Mouse (Mus musculus): ENCODE measurements around the gene Slc38a3. TPM values are rescaled to one million over a fixed set of nuclear protein-coding genes. Genes with fewer than 3 reads are reported as not detected.
A peak's percentile ranks its signal among the peaks of the same experiment; 100 is the strongest.

The Slc38a3 gene
- total and polyA plus RNA-seq, 2 experiments from 2014 or later, result 37.6 to 94.5 TPM

GRCm38 (mm10) chr9:107615035-107615434 is 54.3 kb downstream of the Slc38a3 start:
- H3K4me3 ChIP-seq (ENCODE audit: low read depth, low read length), result no peak overlapping the region
- H3K36me3 ChIP-seq (ENCODE audit: insufficient read depth, low read length), result peaks cover 53% of the 10 kb centered on the region
- H3K9me3 ChIP-seq (ENCODE audit: low read length), result no peaks in the 10 kb centered on the region
- H3K4me1 ChIP-seq (ENCODE audit: insufficient read depth, low read length), result peaks cover 9% of the 10 kb centered on the region
- DNase-seq (ENCODE audit: low spot score) (no peak), ATAC-seq (ENCODE audit: low FRiP score) (no peak)
- H3K9ac ChIP-seq (replicated peaks; ENCODE audit: low read length, poor library complexity, severe bottlenecking), result no peak overlapping the region
- no peak overlapping the region for H3K4me2 ChIP-seq (ENCODE audit: low read depth, low read length, poor library complexity, severe bottlenecking)
- H3K27me3 ChIP-seq (ENCODE audit: insufficient read depth, low read length), result no peaks in the 10 kb centered on the region
- TF ChIP-seq CTCF (IDR thresholded peaks at IDR 0.05), result no peak
- H3K27ac ChIP-seq (ENCODE audit: low read depth, low read length), result no peak overlapping the region
- WGBS, result 39% methylated on average over 4 of the region's 4 CpGs

GRCm38 (mm10) chr9:107612945-107613569 is 56.3 kb downstream of the Slc38a3 start:
- DNase-seq (ENCODE audit: low spot score) (peak; percentile 73), ATAC-seq (ENCODE audit: low FRiP score) (peak; percentile 53; the same call in 1 of the 2 replicates)
- Histone ChIP-seq H3K27me3 (ENCODE audit: insufficient read depth, low read length) (no peaks in the 10 kb centered on the region), H3K27ac (ENCODE audit: low read depth, low read length) (peak overlapping the region; percentile 97), H3K9me3 (ENCODE audit: low read length) (no peaks in the 10 kb centered on the region), H3K4me3 (ENCODE audit: low read depth, low read length) (peak overlapping the region; percentile 26; the same call in 1 of the 2 replicates), H3K9ac (replicated peaks; ENCODE audit: low read length, poor library complexity, severe bottlenecking) (no peak overlapping the region), H3K4me2 (ENCODE audit: low read depth, low read length, poor library complexity, severe bottlenecking) (peak overlapping the region; percentile 56), H3K36me3 (ENCODE audit: insufficient read depth, low read length) (peaks cover 33% of the 10 kb centered on the region), H3K4me1 (ENCODE audit: insufficient read depth, low read length) (peaks cover 9% of the 10 kb centered on the region)
- TF ChIP-seq CTCF (IDR thresholded peaks at IDR 0.05), result no peak; the same call in 1 of the 2 replicates
- 8% methylated on average over 12 of the region's 12 CpGs for WGBS

- DNase-seq (ENCODE audit: low spot score), result peak; percentile 98
- Histone ChIP-seq H3K4me3 (ENCODE audit: low read depth, low read length) (peak overlapping the region; percentile 26; the same call in 1 of the 2 replicates), H3K9ac (replicated peaks; ENCODE audit: low read length, poor library complexity, severe bottlenecking) (peak overlapping the region; percentile 62), H3K4me1 (ENCODE audit: insufficient read depth, low read length) (peaks cover 9% of the 10 kb centered on the region), H3K27me3 (ENCODE audit: insufficient read depth, low read length) (no peaks in the 10 kb centered on the region), H3K9me3 (ENCODE audit: low read length) (no peaks in the 10 kb centered on the region), H3K36me3 (ENCODE audit: insufficient read depth, low read length) (peaks cover 28% of the 10 kb centered on the region), H3K27ac (ENCODE audit: low read depth, low read length) (peak overlapping the region; percentile 97), H3K4me2 (ENCODE audit: low read depth, low read length, poor library complexity, severe bottlenecking) (peak overlapping the region; percentile 56)
- peak; percentile 95 for TF ChIP-seq CTCF (IDR thresholded peaks at IDR 0.05)
- 3% methylated on average over 34 of the region's 48 CpGs for WGBS
- peak; percentile 92 for ATAC-seq (ENCODE audit: low FRiP score)
Observed at GRCm38 (mm10) chr9:107612191-107612944, 57.0 kb downstream of the Slc38a3 start.

GRCm38 (mm10) chr9:107611456-107612190 is 57.7 kb downstream of the Slc38a3 start:
- Histone ChIP-seq H3K9ac (replicated peaks; ENCODE audit: low read length, poor library complexity, severe bottlenecking) (peak overlapping the region; percentile 62), H3K9me3 (ENCODE audit: low read length) (no peaks in the 10 kb centered on the region), H3K4me3 (ENCODE audit: low read depth, low read length) (no peak overlapping the region), H3K27ac (ENCODE audit: low read depth, low read length) (peak overlapping the region; percentile 97), H3K4me1 (ENCODE audit: insufficient read depth, low read length) (peaks cover 9% of the 10 kb centered on the region), H3K4me2 (ENCODE audit: low read depth, low read length, poor library complexity, severe bottlenecking) (peak overlapping the region; percentile 56), H3K27me3 (ENCODE audit: insufficient read depth, low read length) (no peaks in the 10 kb centered on the region), H3K36me3 (ENCODE audit: insufficient read depth, low read length) (peaks cover 24% of the 10 kb centered on the region)
- no peak for DNase-seq (ENCODE audit: low spot score)
- 64% methylated on average over 6 of the region's 6 CpGs for WGBS
- no peak for ATAC-seq (ENCODE audit: low FRiP score)
- no peak for TF ChIP-seq CTCF (IDR thresholded peaks at IDR 0.05)

- Histone ChIP-seq H3K9me3 (ENCODE audit: low read length) (no peaks in the 10 kb centered on the region), H3K4me1 (ENCODE audit: insufficient read depth, low read length) (peaks cover 9% of the 10 kb centered on the region), H3K4me3 (ENCODE audit: low read depth, low read length) (no peak overlapping the region), H3K27me3 (ENCODE audit: insufficient read depth, low read length) (no peaks in the 10 kb centered on the region), H3K27ac (ENCODE audit: low read depth, low read length) (no peak overlapping the region), H3K9ac (replicated peaks; ENCODE audit: low read length, poor library complexity, severe bottlenecking) (no peak overlapping the region), H3K4me2 (ENCODE audit: low read depth, low read length, poor library complexity, severe bottlenecking) (no peak overlapping the region), H3K36me3 (ENCODE audit: insufficient read depth, low read length) (peaks cover 4% of the 10 kb centered on the region; the same call in 1 of the 2 replicates)
- 62% methylated on average over 4 of the region's 4 CpGs for WGBS
- DNase-seq (ENCODE audit: low spot score) (no peak), ATAC-seq (ENCODE audit: low FRiP score) (no peak)
- TF ChIP-seq CTCF (IDR thresholded peaks at IDR 0.05), result no peak
Observed at GRCm38 (mm10) chr9:107609433-107609830, 59.9 kb downstream of the Slc38a3 start.

Measured in midbrain, postnatal 0 days (tissue).